Mouse (Mus musculus): ENCODE results near the gene Tex14. TPM values are rescaled to one million over a fixed set of nuclear protein-coding genes. Genes with fewer than 3 reads are reported as not detected.
A peak's percentile ranks its signal among the peaks of the same experiment; 100 is the strongest.

Tex14 gene
- polyA plus RNA-seq, 1 experiment from 2014 or later, result 0.36 TPM

- peak overlapping the region; percentile 56 for H3K4me3 ChIP-seq (replicated peaks; ENCODE audit: low read length)
- no peaks in the 10 kb centered on the region for H3K27me3 ChIP-seq (ENCODE audit: control insufficient read depth, insufficient read depth, low read length)
- H3K9me3 ChIP-seq (replicated peaks; ENCODE audit: control insufficient read depth, low read length), result no peaks in the 10 kb centered on the region
- H3K36me3 ChIP-seq (ENCODE audit: control insufficient read depth, insufficient read depth, low read length), result no peaks in the 10 kb centered on the region
- peak; percentile 44; the same call in 1 of the 2 replicates for ATAC-seq (ENCODE audit: insufficient read depth, low FRiP score)
- H3K9ac ChIP-seq (ENCODE audit: low read length), result peak overlapping the region; percentile 64; the same call in 1 of the 2 replicates
- H3K4me2 ChIP-seq (ENCODE audit: low read depth, low read length), result peak overlapping the region; percentile 83
- H3K27ac ChIP-seq (ENCODE audit: low read length), result peak overlapping the region; percentile 29; the same call in 1 of the 2 replicates
- H3K4me1 ChIP-seq (ENCODE audit: control insufficient read depth, insufficient read depth, low read length), result peaks cover 5% of the 10 kb centered on the region; the same call in 1 of the 2 replicates
- 21% methylated on average over 10 of the region's 10 CpGs for WGBS
Observed at GRCm38 (mm10) chr11:87578963-87579601, 174.2 kb downstream of the Tex14 start.

- peak overlapping the region; percentile 13; the same call in 1 of the 2 replicates for H3K27ac ChIP-seq (ENCODE audit: low read length)
- 53% methylated on average over 1 of the region's 1 CpGs for WGBS
- no peak for ATAC-seq (ENCODE audit: insufficient read depth, low FRiP score)
- H3K27me3 ChIP-seq (ENCODE audit: control insufficient read depth, insufficient read depth, low read length), result no peaks in the 10 kb centered on the region
- H3K4me1 ChIP-seq (ENCODE audit: control insufficient read depth, insufficient read depth, low read length), result peaks cover 5% of the 10 kb centered on the region; the same call in 1 of the 2 replicates
- H3K4me2 ChIP-seq (ENCODE audit: low read depth, low read length), result no peak overlapping the region
- no peak overlapping the region for H3K4me3 ChIP-seq (replicated peaks; ENCODE audit: low read length)
- H3K9ac ChIP-seq (ENCODE audit: low read length), result no peak overlapping the region
- H3K36me3 ChIP-seq (ENCODE audit: control insufficient read depth, insufficient read depth, low read length), result no peaks in the 10 kb centered on the region
- no peaks in the 10 kb centered on the region for H3K9me3 ChIP-seq (replicated peaks; ENCODE audit: control insufficient read depth, low read length)
Observed at GRCm38 (mm10) chr11:87579713-87580112, 174.8 kb downstream of the Tex14 start.

- Histone ChIP-seq H3K9me3 (replicated peaks; ENCODE audit: control insufficient read depth, low read length) (no peaks in the 10 kb centered on the region), H3K27ac (ENCODE audit: low read length) (no peak overlapping the region), H3K4me3 (replicated peaks; ENCODE audit: low read length) (no peak overlapping the region), H3K9ac (ENCODE audit: low read length) (no peak overlapping the region), H3K4me1 (ENCODE audit: control insufficient read depth, insufficient read depth, low read length) (peaks cover 5% of the 10 kb centered on the region; the same call in 1 of the 2 replicates), H3K27me3 (ENCODE audit: control insufficient read depth, insufficient read depth, low read length) (no peaks in the 10 kb centered on the region), H3K4me2 (ENCODE audit: low read depth, low read length) (no peak overlapping the region), H3K36me3 (ENCODE audit: control insufficient read depth, insufficient read depth, low read length) (no peaks in the 10 kb centered on the region)
- WGBS, result 47% methylated on average over 10 of the region's 10 CpGs
- no peak for ATAC-seq (ENCODE audit: insufficient read depth, low FRiP score)
Observed at GRCm38 (mm10) chr11:87580543-87581085, 175.7 kb downstream of the Tex14 start.

- no peak for ATAC-seq (ENCODE audit: insufficient read depth, low FRiP score)
- no peaks in the 10 kb centered on the region for H3K27me3 ChIP-seq (ENCODE audit: control insufficient read depth, insufficient read depth, low read length)
- H3K9ac ChIP-seq (ENCODE audit: low read length), result no peak overlapping the region
- H3K4me2 ChIP-seq (ENCODE audit: low read depth, low read length), result no peak overlapping the region
- no peak overlapping the region for H3K4me3 ChIP-seq (replicated peaks; ENCODE audit: low read length)
- peaks cover 5% of the 10 kb centered on the region; the same call in 1 of the 2 replicates for H3K4me1 ChIP-seq (ENCODE audit: control insufficient read depth, insufficient read depth, low read length)
- no peaks in the 10 kb centered on the region for H3K36me3 ChIP-seq (ENCODE audit: control insufficient read depth, insufficient read depth, low read length)
- no peak overlapping the region for H3K27ac ChIP-seq (ENCODE audit: low read length)
- WGBS, result 83% methylated on average over 12 of the region's 12 CpGs
- no peaks in the 10 kb centered on the region for H3K9me3 ChIP-seq (replicated peaks; ENCODE audit: control insufficient read depth, low read length)
Observed at GRCm38 (mm10) chr11:87581161-87581865, 176.4 kb downstream of the Tex14 start.

GRCm38 (mm10) chr11:87581933-87582710, 177.3 kb downstream of the Tex14 start:
- Histone ChIP-seq H3K27ac (ENCODE audit: low read length) (no peak overlapping the region), H3K4me1 (ENCODE audit: control insufficient read depth, insufficient read depth, low read length) (peaks cover 5% of the 10 kb centered on the region; the same call in 1 of the 2 replicates), H3K9me3 (replicated peaks; ENCODE audit: control insufficient read depth, low read length) (no peaks in the 10 kb centered on the region), H3K27me3 (ENCODE audit: control insufficient read depth, insufficient read depth, low read length) (no peaks in the 10 kb centered on the region), H3K36me3 (ENCODE audit: control insufficient read depth, insufficient read depth, low read length) (no peaks in the 10 kb centered on the region), H3K9ac (ENCODE audit: low read length) (no peak overlapping the region), H3K4me3 (replicated peaks; ENCODE audit: low read length) (no peak overlapping the region), H3K4me2 (ENCODE audit: low read depth, low read length) (no peak overlapping the region)
- no peak for ATAC-seq (ENCODE audit: insufficient read depth, low FRiP score)
- WGBS, result 80% methylated on average over 8 of the region's 8 CpGs

- no peak overlapping the region for H3K27ac ChIP-seq (ENCODE audit: low read length)
- WGBS, result 77% methylated on average over 6 of the region's 6 CpGs
- H3K4me1 ChIP-seq (ENCODE audit: control insufficient read depth, insufficient read depth, low read length), result no peaks in the 10 kb centered on the region
- ATAC-seq (ENCODE audit: insufficient read depth, low FRiP score), result no peak
- no peaks in the 10 kb centered on the region for H3K9me3 ChIP-seq (replicated peaks; ENCODE audit: control insufficient read depth, low read length)
- no peak overlapping the region for H3K9ac ChIP-seq (ENCODE audit: low read length)
- no peaks in the 10 kb centered on the region for H3K27me3 ChIP-seq (ENCODE audit: control insufficient read depth, insufficient read depth, low read length)
- H3K4me2 ChIP-seq (ENCODE audit: low read depth, low read length), result no peak overlapping the region
- H3K4me3 ChIP-seq (replicated peaks; ENCODE audit: low read length), result no peak overlapping the region
- no peaks in the 10 kb centered on the region for H3K36me3 ChIP-seq (ENCODE audit: control insufficient read depth, insufficient read depth, low read length)
Observed at GRCm38 (mm10) chr11:87583291-87584034, 178.6 kb downstream of the Tex14 start.

GRCm38 (mm10) chr11:87584711-87585505, 180.0 kb downstream of the Tex14 start:
- ATAC-seq (ENCODE audit: insufficient read depth, low FRiP score), result no peak
- Histone ChIP-seq H3K36me3 (ENCODE audit: control insufficient read depth, insufficient read depth, low read length) (no peaks in the 10 kb centered on the region), H3K9ac (ENCODE audit: low read length) (no peak overlapping the region), H3K27ac (ENCODE audit: low read length) (0 out of 2 replicates have a peak overlapping the region, but pooled peaks have one; percentile 51), H3K27me3 (ENCODE audit: control insufficient read depth, insufficient read depth, low read length) (no peaks in the 10 kb centered on the region), H3K4me3 (replicated peaks; ENCODE audit: low read length) (no peak overlapping the region), H3K4me1 (ENCODE audit: control insufficient read depth, insufficient read depth, low read length) (peaks cover 2% of the 10 kb centered on the region), H3K9me3 (replicated peaks; ENCODE audit: control insufficient read depth, low read length) (no peaks in the 10 kb centered on the region), H3K4me2 (ENCODE audit: low read depth, low read length) (no peak overlapping the region)
- WGBS, result 64% methylated on average over 10 of the region's 10 CpGs

Measured in stomach, embryonic 16.5 days (tissue).